Mouse (Mus musculus) ES-Bruce4 (cell line): ENCODE results near the gene Ganc. TPM values are rescaled to one million over a fixed set of nuclear protein-coding genes. Genes with fewer than 3 reads are reported as not detected.

Experiments used
- H3K27ac ChIP-seq: 2 replicates; pipeline ENCODE4 v1.5.1; 2012; ENCODE audit warnings: low read length, inconsistent platforms; ENCODE audit not compliant: insufficient read depth
- H3K27me3 ChIP-seq: 2 replicates; pipeline ENCODE4 v1.6.1; 2012; ENCODE audit warnings: mild to moderate bottlenecking, low read length, inconsistent platforms; ENCODE audit not compliant: control insufficient read depth, poor library complexity, insufficient read depth, severe bottlenecking
- H3K36me3 ChIP-seq: 2 replicates; pipeline ENCODE4 v1.6.1; 2012; ENCODE audit warnings: inconsistent platforms, mild to moderate bottlenecking, low read length, moderate library complexity; ENCODE audit not compliant: control insufficient read depth, poor library complexity, insufficient read depth, severe bottlenecking
- H3K4me1 ChIP-seq: one replicate; pipeline ENCODE4 v1.8.1; 2011; ENCODE audit warnings: low read length; ENCODE audit not compliant: control insufficient read depth, insufficient read depth
- H3K4me3 ChIP-seq: 2 replicates; pipeline ENCODE4 v1.5.1; 2011; ENCODE audit warnings: low read depth, mild to moderate bottlenecking, low read length
- H3K9ac ChIP-seq: 2 replicates; pipeline ENCODE4 v1.6.1; 2012; ENCODE audit warnings: low read depth, mild to moderate bottlenecking, inconsistent platforms; ENCODE audit not compliant: poor library complexity, severe bottlenecking
- H3K9me3 ChIP-seq: replicated peaks from 2 replicates; pipeline ENCODE4 v1.6.1; 2012; ENCODE audit warnings: mild to moderate bottlenecking, low read length, inconsistent platforms; ENCODE audit not compliant: control insufficient read depth, poor library complexity, insufficient read depth, severe bottlenecking
- CTCF ChIP-seq: IDR thresholded peaks from one replicate; pipeline ENCODE4 v1.8.1; 2011; ENCODE audit warnings: low read depth, low read length
- EP300 ChIP-seq: IDR thresholded peaks from 2 replicates; pipeline ENCODE4 v1.6.1; 2011; ENCODE audit warnings: low read depth, low read length; ENCODE audit not compliant: insufficient read depth
- POLR2A ChIP-seq: IDR thresholded peaks from one replicate; pipeline ENCODE4 v1.8.1; 2011; ENCODE audit warnings: low read length; ENCODE audit not compliant: insufficient read depth
- polyA plus RNA-seq: library from polyadenylated mRNA; stranded (reverse); fragments of >200 nt; gene quantifications from 2 replicates; pipeline ENCODE4 v1.2.4, GENCODE M21; 2011; ENCODE audit warnings: low read depth; ENCODE audit not compliant: missing spikeins, insufficient read depth, insufficient read length

Ganc gene
- 8.4 and 9.6 TPM in 2 replicates for polyA plus RNA-seq

- TF ChIP-seq EP300 (no peak), POLR2A (no peak), CTCF (no peak)
- H3K9ac ChIP-seq = peak within 1 kb of the TSS; percentile 41
- no peaks in the 10 kb centered on the region for H3K9me3 ChIP-seq
- H3K36me3 ChIP-seq = no peaks in the 10 kb centered on the region
- peak within 1 kb of the TSS; percentile 57 for H3K27ac ChIP-seq
- peaks cover 2% of the 10 kb centered on the region for H3K4me1 ChIP-seq
- H3K27me3 ChIP-seq = no peaks in the 10 kb centered on the region
- peak within 1 kb of the TSS; percentile 99 for H3K4me3 ChIP-seq
Observed at GRCm38 (mm10) chr2:120403653-120403985, at the start of gene Ganc. Gene Ganc, plus strand, starts transcription at chr2:120403896.

- H3K9ac ChIP-seq = no peak overlapping the region
- H3K27ac ChIP-seq = no peak overlapping the region
- H3K9me3 ChIP-seq = no peaks in the 10 kb centered on the region
- no peaks in the 10 kb centered on the region for H3K27me3 ChIP-seq
- H3K4me1 ChIP-seq = no peaks in the 10 kb centered on the region
- H3K36me3 ChIP-seq = peaks cover 24% of the 10 kb centered on the region
- no peak for TF ChIP-seq EP300
- no peak for TF ChIP-seq POLR2A
- no peak for TF ChIP-seq CTCF
- H3K4me3 ChIP-seq = no peak overlapping the region
Observed at GRCm38 (mm10) chr2:120360425-120360824, 43.3 kb upstream of the Ganc start.

- no peak overlapping the region for H3K4me3 ChIP-seq
- no peak overlapping the region for H3K27ac ChIP-seq
- peaks cover 24% of the 10 kb centered on the region for H3K36me3 ChIP-seq
- no peaks in the 10 kb centered on the region for H3K27me3 ChIP-seq
- no peaks in the 10 kb centered on the region for H3K4me1 ChIP-seq
- TF ChIP-seq CTCF (no peak), POLR2A (no peak), EP300 (no peak)
- H3K9ac ChIP-seq = no peak overlapping the region
- no peaks in the 10 kb centered on the region for H3K9me3 ChIP-seq
Observed at GRCm38 (mm10) chr2:120366501-120366900, 37.2 kb upstream of the Ganc start.

GRCm38 (mm10) chr2:120367416-120368207 lies 36.1 kb upstream of the Ganc start:
- Histone ChIP-seq H3K4me1 (no peaks in the 10 kb centered on the region), H3K27ac (no peak overlapping the region), H3K9me3 (no peaks in the 10 kb centered on the region), H3K36me3 (peaks cover 21% of the 10 kb centered on the region), H3K27me3 (no peaks in the 10 kb centered on the region), H3K9ac (no peak overlapping the region), H3K4me3 (no peak overlapping the region)
- TF ChIP-seq POLR2A (no peak), CTCF (no peak), EP300 (no peak)

GRCm38 (mm10) chr2:120373858-120374257 lies 29.8 kb upstream of the Ganc start:
- Histone ChIP-seq H3K4me3 (no peak overlapping the region), H3K4me1 (no peaks in the 10 kb centered on the region), H3K27ac (no peak overlapping the region), H3K27me3 (no peaks in the 10 kb centered on the region), H3K9ac (no peak overlapping the region), H3K9me3 (no peaks in the 10 kb centered on the region), H3K36me3 (peaks cover 17% of the 10 kb centered on the region)
- no peak for TF ChIP-seq POLR2A
- TF ChIP-seq EP300 = no peak
- no peak for TF ChIP-seq CTCF

- Histone ChIP-seq H3K4me3 (no peak overlapping the region), H3K27me3 (no peaks in the 10 kb centered on the region), H3K9me3 (no peaks in the 10 kb centered on the region), H3K27ac (no peak overlapping the region), H3K9ac (no peak overlapping the region), H3K36me3 (peaks cover 20% of the 10 kb centered on the region), H3K4me1 (no peaks in the 10 kb centered on the region)
- no peak for TF ChIP-seq CTCF
Observed at GRCm38 (mm10) chr2:120386264-120386663, 17.4 kb upstream of the Ganc start.
